Mouse (Mus musculus): Measurements from ENCODE around the gene Tmem132b. TPM values are rescaled to one million over a fixed set of nuclear protein-coding genes. Genes with fewer than 3 reads are reported as not detected.

Gene Tmem132b
- total RNA-seq, 2 experiments from 2014 or later: not detected

DNA sequence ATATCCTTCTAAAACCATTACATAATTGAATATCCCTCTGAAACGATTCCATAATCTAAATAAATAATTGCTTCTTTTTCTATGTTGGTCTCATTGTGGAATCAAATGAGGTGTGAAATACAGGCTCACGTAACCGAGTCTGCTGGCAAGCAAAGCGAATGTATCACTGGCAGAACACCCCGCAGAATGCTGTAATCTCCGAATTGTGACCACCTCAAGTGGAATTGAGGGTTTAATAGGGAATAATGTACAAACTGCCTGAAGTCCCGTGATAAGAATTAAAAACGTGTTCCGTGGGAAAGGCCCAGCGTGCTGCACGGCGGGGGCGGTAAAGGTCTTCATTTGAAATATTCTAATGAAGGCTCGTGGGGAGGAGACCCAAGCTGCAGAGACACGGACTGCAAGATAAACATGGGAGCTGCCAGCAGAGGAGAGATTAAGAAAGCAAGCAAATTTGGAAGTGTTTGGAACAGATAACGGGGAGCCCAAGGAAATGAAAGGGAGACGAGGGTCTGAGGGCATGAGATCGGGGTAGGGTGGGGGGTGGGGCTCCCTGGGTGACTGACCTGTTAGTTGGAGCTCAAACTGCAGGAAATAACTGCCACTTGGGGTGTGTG lies 110.1 kb downstream of the Tmem132b start:
- no peak for ATAC-seq (replicated peaks; ENCODE audit: low FRiP score, low TSS enrichment, poor library complexity, severe bottlenecking)

DNA sequence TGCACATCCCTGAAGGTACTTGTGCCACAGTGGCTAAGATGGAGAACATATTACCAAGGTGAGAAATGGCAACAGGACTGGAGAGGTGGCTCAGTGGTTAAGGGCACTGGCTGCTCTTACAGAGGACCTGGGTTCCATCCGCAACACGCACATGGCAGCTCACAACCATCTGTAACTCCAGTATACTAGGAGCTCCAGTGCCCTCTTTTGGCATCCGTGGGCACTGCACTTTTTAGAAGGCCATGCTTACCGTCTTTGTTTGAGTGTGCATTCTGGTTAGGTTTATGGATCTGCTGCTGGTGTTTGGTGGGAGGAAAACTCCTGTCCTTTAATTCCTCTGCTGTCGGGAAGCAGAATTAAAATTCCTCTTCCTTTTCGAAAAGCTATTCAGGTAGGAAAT lies 116.7 kb downstream of the Tmem132b start:
- no peak for ATAC-seq (replicated peaks; ENCODE audit: low FRiP score, low TSS enrichment, poor library complexity, severe bottlenecking)

DNA sequence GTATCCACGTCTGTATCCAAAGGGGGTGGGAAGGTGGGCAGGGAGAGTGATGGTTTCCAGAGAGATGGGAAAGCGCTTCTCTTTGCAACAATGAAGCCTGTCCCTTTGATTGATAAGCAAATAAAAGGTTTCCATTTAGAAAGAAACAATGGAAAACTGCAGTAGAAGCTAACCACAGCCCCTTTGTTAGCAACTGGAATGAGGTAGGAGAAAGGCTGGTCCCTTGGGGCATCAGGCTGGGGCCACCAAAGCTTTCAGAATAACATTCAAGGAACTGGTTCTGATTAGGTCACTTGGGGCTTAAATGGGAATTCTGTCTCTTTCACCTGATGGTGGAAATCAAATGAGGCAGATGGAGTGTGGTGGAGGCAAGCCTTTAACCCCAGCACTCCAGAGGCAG lies 118.4 kb downstream of the Tmem132b start:
- no peak for ATAC-seq (replicated peaks; ENCODE audit: low FRiP score, low TSS enrichment, poor library complexity, severe bottlenecking)

DNA sequence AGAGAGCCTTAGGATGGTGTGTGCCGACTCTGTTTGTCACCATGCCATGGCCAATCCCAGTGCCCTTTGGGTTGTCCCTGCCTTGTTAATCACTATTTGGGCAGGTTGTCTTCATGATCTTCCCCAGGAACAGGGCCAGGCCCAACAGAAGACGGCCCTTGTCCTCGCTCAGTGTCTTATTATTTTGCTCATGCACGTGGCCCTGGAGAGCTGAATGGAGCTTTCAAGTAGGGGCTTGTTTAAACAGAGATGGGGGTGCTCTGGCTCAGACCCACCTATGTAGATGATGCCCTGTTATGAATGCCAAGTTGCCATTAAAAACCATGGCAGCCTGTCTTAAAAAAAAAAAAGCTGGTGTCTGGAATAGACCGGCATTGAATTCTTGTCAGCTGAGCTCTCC lies 126.5 kb downstream of the Tmem132b start:
- no peak for ATAC-seq (replicated peaks; ENCODE audit: low FRiP score, low TSS enrichment, poor library complexity, severe bottlenecking)

GRCm38 (mm10) chr5:125658959-125659749 lies 127.6 kb downstream of the Tmem132b start:
- ATAC-seq (replicated peaks; ENCODE audit: low FRiP score, low TSS enrichment, poor library complexity, severe bottlenecking): no peak

GRCm38 (mm10) chr5:125675623-125676022 lies 144.0 kb downstream of the Tmem132b start:
- no peak for ATAC-seq (replicated peaks; ENCODE audit: low FRiP score, low TSS enrichment, poor library complexity, severe bottlenecking)

GRCm38 (mm10) chr5:125676025-125676623 lies 144.6 kb downstream of the Tmem132b start:
- ATAC-seq (replicated peaks; ENCODE audit: low FRiP score, low TSS enrichment, poor library complexity, severe bottlenecking): no peak

GRCm38 (mm10) chr5:125680889-125681288 lies 149.3 kb downstream of the Tmem132b start:
- no peak for ATAC-seq (replicated peaks; ENCODE audit: low FRiP score, low TSS enrichment, poor library complexity, severe bottlenecking)

DNA sequence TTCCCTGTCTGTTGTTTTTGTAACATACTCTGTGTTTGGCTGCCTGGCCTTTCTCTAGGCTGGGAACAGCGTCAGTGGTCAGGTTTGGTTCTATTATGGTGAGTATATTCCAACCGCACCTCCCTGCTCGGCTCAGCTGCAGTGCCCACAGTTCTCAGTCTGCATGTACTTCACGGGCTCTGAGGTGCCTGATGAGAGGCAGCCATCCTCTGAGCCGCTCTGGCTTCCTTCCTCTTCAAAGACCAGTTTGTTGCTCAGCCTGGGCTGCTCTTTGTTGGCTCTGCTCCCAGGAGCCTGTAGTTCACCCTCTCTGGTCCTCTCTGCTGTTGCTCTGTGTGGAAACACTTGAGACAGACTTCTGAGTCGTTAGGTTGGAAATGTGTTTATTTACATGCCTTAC lies 151.9 kb downstream of the Tmem132b start:
- ATAC-seq (replicated peaks; ENCODE audit: low FRiP score, low TSS enrichment, poor library complexity, severe bottlenecking): no peak

GRCm38 (mm10) chr5:125685681-125686331 lies 154.2 kb downstream of the Tmem132b start:
- ATAC-seq (replicated peaks; ENCODE audit: low FRiP score, low TSS enrichment, poor library complexity, severe bottlenecking): no peak

- no peak for ATAC-seq (replicated peaks; ENCODE audit: low FRiP score, low TSS enrichment, poor library complexity, severe bottlenecking)
Measured at GRCm38 (mm10) chr5:125692538-125692937, 161.0 kb downstream of the Tmem132b start.

GRCm38 (mm10) chr5:125699395-125699794 lies 167.8 kb downstream of the Tmem132b start:
- ATAC-seq (replicated peaks; ENCODE audit: low FRiP score, low TSS enrichment, poor library complexity, severe bottlenecking): no peak

DNA sequence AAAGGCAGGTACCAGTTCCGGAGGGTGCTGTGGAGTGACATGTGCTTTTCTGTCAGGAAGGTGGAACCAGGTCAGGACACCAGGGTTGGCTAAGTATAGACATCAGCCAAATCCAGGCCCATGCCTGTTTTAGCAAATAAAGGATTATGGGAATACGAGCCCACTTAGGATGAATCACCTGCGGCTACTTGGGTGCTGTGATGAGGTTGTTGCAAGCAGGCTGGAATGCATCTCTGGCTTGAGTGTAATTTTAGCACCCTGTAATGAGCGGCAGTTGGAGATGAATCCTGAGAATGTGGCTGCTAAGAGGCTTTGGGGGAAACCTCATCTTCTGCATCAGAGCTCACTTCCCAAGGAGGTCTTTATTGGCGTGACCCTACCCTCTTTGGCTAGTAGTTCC lies 168.7 kb downstream of the Tmem132b start:
- ATAC-seq (replicated peaks; ENCODE audit: low FRiP score, low TSS enrichment, poor library complexity, severe bottlenecking): no peak

DNA sequence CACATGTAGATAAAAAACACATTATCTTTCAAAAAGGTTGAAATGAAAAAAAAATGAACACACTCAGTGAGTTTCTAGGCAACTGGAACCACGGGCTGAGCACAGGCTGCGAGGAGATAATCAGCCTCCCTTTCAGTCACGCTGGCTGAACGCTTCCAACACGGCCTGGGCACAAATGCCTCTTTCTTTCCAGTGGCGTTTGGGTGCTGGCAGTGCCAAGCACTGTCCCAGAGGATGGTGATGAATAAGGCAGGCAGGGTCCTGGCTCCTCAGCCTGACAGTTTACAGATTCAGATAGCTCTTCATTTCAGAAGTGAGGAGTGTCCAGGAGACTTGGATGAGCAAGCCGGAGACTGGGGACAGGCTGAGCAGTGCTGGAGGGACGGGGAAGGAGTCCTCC lies 173.8 kb downstream of the Tmem132b start:
- ATAC-seq (replicated peaks; ENCODE audit: low FRiP score, low TSS enrichment, poor library complexity, severe bottlenecking): no peak

DNA sequence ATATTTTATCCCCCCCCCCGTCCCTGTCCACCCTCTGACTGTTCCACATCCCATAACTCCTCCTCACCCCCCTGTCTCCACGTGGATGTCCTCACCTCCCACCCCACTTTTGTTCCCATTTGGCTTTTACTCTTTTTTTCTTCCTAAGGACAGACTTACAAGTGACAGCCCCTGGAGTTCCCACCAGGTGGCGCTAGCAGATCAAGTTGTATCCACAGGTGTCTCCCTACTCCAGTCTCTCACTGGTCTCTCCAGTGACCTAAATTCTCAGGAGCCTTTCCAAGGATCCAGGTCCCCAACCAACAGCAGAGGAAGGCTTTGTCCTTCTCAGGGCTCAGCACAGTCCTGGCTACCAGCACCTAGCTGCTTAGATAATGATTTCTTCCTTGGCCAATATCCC lies 177.6 kb downstream of the Tmem132b start:
- ATAC-seq (replicated peaks; ENCODE audit: low FRiP score, low TSS enrichment, poor library complexity, severe bottlenecking): peak; percentile 52; the same call in 1 of the 2 replicates

- no peak for ATAC-seq (replicated peaks; ENCODE audit: low FRiP score, low TSS enrichment, poor library complexity, severe bottlenecking)
Measured at GRCm38 (mm10) chr5:125726815-125727214, 195.2 kb downstream of the Tmem132b start.

- ATAC-seq (replicated peaks; ENCODE audit: low FRiP score, low TSS enrichment, poor library complexity, severe bottlenecking): no peak
Measured at GRCm38 (mm10) chr5:125727436-125727835, 195.9 kb downstream of the Tmem132b start.

- no peak for ATAC-seq (replicated peaks; ENCODE audit: low FRiP score, low TSS enrichment, poor library complexity, severe bottlenecking)
Measured at GRCm38 (mm10) chr5:125727936-125728335, 196.4 kb downstream of the Tmem132b start.

GRCm38 (mm10) chr5:125728521-125728920 lies 196.9 kb downstream of the Tmem132b start:
- ATAC-seq (replicated peaks; ENCODE audit: low FRiP score, low TSS enrichment, poor library complexity, severe bottlenecking): no peak

DNA sequence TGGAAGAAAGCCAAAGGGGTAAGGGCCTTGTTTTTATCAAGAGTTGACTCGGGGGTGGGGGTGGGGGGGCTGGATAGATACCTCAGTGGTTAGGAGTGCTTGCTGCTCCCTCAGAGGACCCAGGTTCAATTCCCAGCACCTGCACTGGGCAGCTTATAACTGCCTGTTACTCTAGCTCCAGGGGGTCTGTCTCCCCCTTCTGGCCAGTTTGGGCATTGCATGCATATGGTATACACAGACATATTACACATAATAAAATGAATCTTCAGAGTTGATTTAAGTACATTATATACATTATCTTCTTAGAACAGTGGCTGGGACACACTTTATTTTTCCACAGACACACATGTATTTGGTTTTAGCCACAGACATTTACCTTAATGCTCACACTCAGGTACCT lies 202.2 kb downstream of the Tmem132b start:
- no peak for ATAC-seq (replicated peaks; ENCODE audit: low FRiP score, low TSS enrichment, poor library complexity, severe bottlenecking)

All from megakaryocyte-erythroid progenitor cell, adult 5-6 weeks (primary cell).